Mouse (Mus musculus): ENCODE measurements around the gene Zfhx3. TPM values are rescaled to one million over a fixed set of nuclear protein-coding genes. Genes with fewer than 3 reads are reported as not detected.

The Zfhx3 gene
- polyA plus RNA-seq, 1 experiment from 2014 or later = 6.2 TPM

GRCm38 (mm10) chr8:108186289-108186688, 243.8 kb downstream of the Zfhx3 start:
- Histone ChIP-seq H3K9ac (no peak overlapping the region), H3K36me3 (no peaks in the 10 kb centered on the region), H3K9me3 (no peaks in the 10 kb centered on the region), H3K27ac (replicated peaks) (no peak overlapping the region), H3K27me3 (replicated peaks) (no peaks in the 10 kb centered on the region), H3K4me1 (no peaks in the 10 kb centered on the region), H3K4me2 (no peak overlapping the region), H3K4me3 (no peak overlapping the region)
- no peak for ATAC-seq (ENCODE audit: extremely low read depth, insufficient number of reproducible peaks, low FRiP score, low TSS enrichment)
- 60% methylated on average over 3 of the region's 3 CpGs for WGBS

GRCm38 (mm10) chr8:108188044-108188443, 245.6 kb downstream of the Zfhx3 start:
- no peaks in the 10 kb centered on the region for H3K4me1 ChIP-seq
- ATAC-seq (ENCODE audit: extremely low read depth, insufficient number of reproducible peaks, low FRiP score, low TSS enrichment) = no peak
- H3K27ac ChIP-seq (replicated peaks) = no peak overlapping the region
- H3K36me3 ChIP-seq = no peaks in the 10 kb centered on the region
- H3K4me2 ChIP-seq = no peak overlapping the region
- 62% methylated on average over 4 of the region's 4 CpGs for WGBS
- H3K9ac ChIP-seq = no peak overlapping the region
- no peaks in the 10 kb centered on the region for H3K27me3 ChIP-seq (replicated peaks)
- H3K9me3 ChIP-seq = no peaks in the 10 kb centered on the region
- H3K4me3 ChIP-seq = no peak overlapping the region

- H3K4me1 ChIP-seq = no peaks in the 10 kb centered on the region
- H3K9ac ChIP-seq = no peak overlapping the region
- no peak overlapping the region for H3K27ac ChIP-seq (replicated peaks)
- H3K4me2 ChIP-seq = no peak overlapping the region
- no peak for ATAC-seq (ENCODE audit: extremely low read depth, insufficient number of reproducible peaks, low FRiP score, low TSS enrichment)
- no peak overlapping the region for H3K4me3 ChIP-seq
- H3K9me3 ChIP-seq = no peaks in the 10 kb centered on the region
- 36% methylated on average over 8 of the region's 8 CpGs for WGBS
- no peaks in the 10 kb centered on the region for H3K27me3 ChIP-seq (replicated peaks)
- H3K36me3 ChIP-seq = no peaks in the 10 kb centered on the region
Observed at GRCm38 (mm10) chr8:108194571-108194970, 252.1 kb downstream of the Zfhx3 start.

GRCm38 (mm10) chr8:108215026-108215425, 272.6 kb downstream of the Zfhx3 start:
- no peak overlapping the region for H3K4me2 ChIP-seq
- no peaks in the 10 kb centered on the region for H3K27me3 ChIP-seq (replicated peaks)
- no peak overlapping the region for H3K4me3 ChIP-seq
- H3K36me3 ChIP-seq = no peaks in the 10 kb centered on the region
- 89% methylated on average over 3 of the region's 3 CpGs for WGBS
- no peak overlapping the region for H3K27ac ChIP-seq (replicated peaks)
- no peaks in the 10 kb centered on the region for H3K9me3 ChIP-seq
- no peak for ATAC-seq (ENCODE audit: extremely low read depth, insufficient number of reproducible peaks, low FRiP score, low TSS enrichment)
- no peak overlapping the region for H3K9ac ChIP-seq
- peaks cover 12% of the 10 kb centered on the region for H3K4me1 ChIP-seq

GRCm38 (mm10) chr8:108218171-108218840, 275.9 kb downstream of the Zfhx3 start:
- ATAC-seq (ENCODE audit: extremely low read depth, insufficient number of reproducible peaks, low FRiP score, low TSS enrichment) = no peak
- peaks cover 12% of the 10 kb centered on the region for H3K4me1 ChIP-seq
- H3K27ac ChIP-seq (replicated peaks) = no peak overlapping the region
- 0 out of 2 replicates have a peak overlapping the region, but pooled peaks have one; percentile 54 for H3K9ac ChIP-seq
- peak overlapping the region; percentile 59 for H3K4me2 ChIP-seq
- no peaks in the 10 kb centered on the region for H3K36me3 ChIP-seq
- H3K27me3 ChIP-seq (replicated peaks) = no peaks in the 10 kb centered on the region
- no peaks in the 10 kb centered on the region for H3K9me3 ChIP-seq
- 19% methylated on average over 13 of the region's 13 CpGs for whole genome bisulfite sequencing
- H3K4me3 ChIP-seq = peak overlapping the region; percentile 13; the same call in 1 of the 2 replicates

GRCm38 (mm10) chr8:108220511-108220910, 278.1 kb downstream of the Zfhx3 start:
- H3K4me3 ChIP-seq = no peak overlapping the region
- no peak overlapping the region for H3K9ac ChIP-seq
- H3K27me3 ChIP-seq (replicated peaks) = no peaks in the 10 kb centered on the region
- peaks cover 12% of the 10 kb centered on the region for H3K4me1 ChIP-seq
- H3K27ac ChIP-seq (replicated peaks) = no peak overlapping the region
- H3K4me2 ChIP-seq = no peak overlapping the region
- H3K36me3 ChIP-seq = no peaks in the 10 kb centered on the region
- 54% methylated on average over 3 of the region's 3 CpGs for WGBS
- ATAC-seq (ENCODE audit: extremely low read depth, insufficient number of reproducible peaks, low FRiP score, low TSS enrichment) = no peak
- H3K9me3 ChIP-seq = no peaks in the 10 kb centered on the region

GRCm38 (mm10) chr8:108222091-108222490, 279.6 kb downstream of the Zfhx3 start:
- H3K4me2 ChIP-seq = no peak overlapping the region
- no peaks in the 10 kb centered on the region; the same call in 1 of the 2 replicates for H3K9me3 ChIP-seq
- no peak for ATAC-seq (ENCODE audit: extremely low read depth, insufficient number of reproducible peaks, low FRiP score, low TSS enrichment)
- H3K36me3 ChIP-seq = no peaks in the 10 kb centered on the region
- 68% methylated on average over 2 of the region's 2 CpGs for WGBS
- no peak overlapping the region for H3K4me3 ChIP-seq
- no peak overlapping the region for H3K27ac ChIP-seq (replicated peaks)
- peaks cover 12% of the 10 kb centered on the region for H3K4me1 ChIP-seq
- H3K27me3 ChIP-seq (replicated peaks) = no peaks in the 10 kb centered on the region
- H3K9ac ChIP-seq = no peak overlapping the region

- H3K9me3 ChIP-seq = no peaks in the 10 kb centered on the region
- 71% methylated on average over 7 of the region's 7 CpGs for WGBS
Observed at GRCm38 (mm10) chr8:108232326-108232725, 289.9 kb downstream of the Zfhx3 start.

GRCm38 (mm10) chr8:108234481-108234880, 292.0 kb downstream of the Zfhx3 start:
- Histone ChIP-seq H3K36me3 (no peaks in the 10 kb centered on the region), H3K27ac (replicated peaks) (no peak overlapping the region)
- ATAC-seq (ENCODE audit: extremely low read depth, insufficient number of reproducible peaks, low FRiP score, low TSS enrichment) = no peak

More at GRCm38 (mm10) chr8:108232326-108232725, 289.9 kb downstream of the Zfhx3 start:
- H3K27ac ChIP-seq (replicated peaks) = no peak overlapping the region
- no peak overlapping the region for H3K9ac ChIP-seq
- no peaks in the 10 kb centered on the region for H3K36me3 ChIP-seq
- no peak overlapping the region for H3K4me2 ChIP-seq
- no peaks in the 10 kb centered on the region for H3K27me3 ChIP-seq (replicated peaks)
- no peak overlapping the region for H3K4me3 ChIP-seq
- no peak for ATAC-seq (ENCODE audit: extremely low read depth, insufficient number of reproducible peaks, low FRiP score, low TSS enrichment)
- H3K4me1 ChIP-seq = no peaks in the 10 kb centered on the region

GRCm38 (mm10) chr8:108236715-108237114, 294.3 kb downstream of the Zfhx3 start:
- H3K4me3 ChIP-seq = no peak overlapping the region
- no peak overlapping the region for H3K4me2 ChIP-seq
- no peak overlapping the region for H3K27ac ChIP-seq (replicated peaks)
- H3K9me3 ChIP-seq = no peaks in the 10 kb centered on the region
- no peak for ATAC-seq (ENCODE audit: extremely low read depth, insufficient number of reproducible peaks, low FRiP score, low TSS enrichment)
- no peaks in the 10 kb centered on the region for H3K36me3 ChIP-seq
- H3K27me3 ChIP-seq (replicated peaks) = no peaks in the 10 kb centered on the region
- 58% methylated on average over 8 of the region's 8 CpGs for WGBS
- no peak overlapping the region for H3K9ac ChIP-seq
- H3K4me1 ChIP-seq = peaks cover 8% of the 10 kb centered on the region

More at GRCm38 (mm10) chr8:108234481-108234880, 292.0 kb downstream of the Zfhx3 start:
- H3K4me3 ChIP-seq = no peak overlapping the region
- no peaks in the 10 kb centered on the region for H3K27me3 ChIP-seq (replicated peaks)
- H3K4me1 ChIP-seq = no peaks in the 10 kb centered on the region
- no peak overlapping the region for H3K4me2 ChIP-seq
- WGBS = 58% methylated on average over 4 of the region's 4 CpGs
- H3K9me3 ChIP-seq = no peaks in the 10 kb centered on the region
- no peak overlapping the region for H3K9ac ChIP-seq

- 86% methylated on average over 5 of the region's 5 CpGs for WGBS
- no peak overlapping the region for H3K27ac ChIP-seq (replicated peaks)
- no peak overlapping the region for H3K9ac ChIP-seq
- no peaks in the 10 kb centered on the region for H3K36me3 ChIP-seq
- H3K4me3 ChIP-seq = no peak overlapping the region
- no peak overlapping the region for H3K4me2 ChIP-seq
- no peaks in the 10 kb centered on the region for H3K27me3 ChIP-seq (replicated peaks)
- H3K9me3 ChIP-seq = no peaks in the 10 kb centered on the region
- H3K4me1 ChIP-seq = peaks cover 8% of the 10 kb centered on the region
- ATAC-seq (ENCODE audit: extremely low read depth, insufficient number of reproducible peaks, low FRiP score, low TSS enrichment) = no peak
Observed at GRCm38 (mm10) chr8:108239531-108239930, 297.1 kb downstream of the Zfhx3 start.

- 16% methylated on average over 19 of the region's 19 CpGs for WGBS
- peak overlapping the region; percentile 65 for H3K9ac ChIP-seq
- H3K4me3 ChIP-seq = peak overlapping the region; percentile 46
- no peak overlapping the region for H3K27ac ChIP-seq (replicated peaks)
- no peaks in the 10 kb centered on the region for H3K27me3 ChIP-seq (replicated peaks)
- H3K36me3 ChIP-seq = no peaks in the 10 kb centered on the region
- no peak for ATAC-seq (ENCODE audit: extremely low read depth, insufficient number of reproducible peaks, low FRiP score, low TSS enrichment)
- peaks cover 8% of the 10 kb centered on the region for H3K4me1 ChIP-seq
- peak overlapping the region; percentile 75 for H3K4me2 ChIP-seq
- no peaks in the 10 kb centered on the region for H3K9me3 ChIP-seq
Observed at GRCm38 (mm10) chr8:108241041-108241690, 298.7 kb downstream of the Zfhx3 start.
